Mouse (Mus musculus): Measurements from ENCODE around the gene Hexa. TPM values are rescaled to one million over a fixed set of nuclear protein-coding genes. Genes with fewer than 3 reads are reported as not detected.

Hexa gene
- 10 to 100 TPM; 21.2 to 22.4 TPM for total RNA-seq (2021)
- long read RNA-seq, experiment 1, transcript Hexa-201 (14 exons, 1,996 nt), result major isoform, 28 of 31 reads
- long read RNA-seq, experiment 1, partial matches to known transcripts, result 1 of 31 reads
- long read RNA-seq, experiment 1, other reads (novel, unspliced or antisense), result 2 of 31 reads
- long read RNA-seq, experiment 2, transcript Hexa-201 (14 exons, 1,996 nt), result major isoform, 36 of 39 reads
- long read RNA-seq, experiment 2, partial matches to known transcripts, result 3 of 39 reads
- long read RNA-seq, experiment 2, other reads (novel, unspliced or antisense), result 0 of 39 reads

DNA sequence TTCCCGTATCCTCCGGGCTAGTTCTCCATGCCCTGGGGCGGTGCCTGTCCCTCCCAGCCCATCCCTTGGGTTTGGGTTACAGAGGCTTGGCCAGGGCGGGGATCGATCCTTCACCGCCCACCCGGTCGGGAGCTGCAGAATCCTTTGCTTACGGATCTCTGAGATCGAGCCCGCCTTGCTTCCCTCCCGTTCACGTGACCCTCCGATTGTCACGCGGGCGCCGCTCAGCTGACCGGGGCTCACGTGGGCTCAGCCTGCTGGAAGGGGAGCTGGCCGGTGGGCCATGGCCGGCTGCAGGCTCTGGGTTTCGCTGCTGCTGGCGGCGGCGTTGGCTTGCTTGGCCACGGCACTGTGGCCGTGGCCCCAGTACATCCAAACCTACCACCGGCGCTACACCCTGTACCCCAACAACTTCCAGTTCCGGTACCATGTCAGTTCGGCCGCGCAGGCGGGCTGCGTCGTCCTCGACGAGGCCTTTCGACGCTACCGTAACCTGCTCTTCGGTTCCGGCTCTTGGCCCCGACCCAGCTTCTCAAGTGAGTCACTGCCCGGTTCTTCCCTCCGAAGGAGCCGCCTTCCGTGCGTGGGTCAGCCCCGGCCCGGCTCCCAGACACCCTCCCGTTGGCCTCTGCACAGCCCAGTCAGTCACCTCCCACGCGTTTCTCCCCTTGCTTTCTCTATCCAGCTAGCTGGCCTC, at the start of gene Hexa, which contains the start of gene Tmem202:
Hexa (plus strand) TSS at position 100 of the 697 bp plus-strand sequence.
Tmem202 (minus strand) TSS at position 407 of the 697 bp plus-strand sequence.
- intact Hi-C loops (cut with DNase I; ENCODE audit: low total_unique reads), result no loop called here
- peak; percentile 83 for DNase-seq

DNA sequence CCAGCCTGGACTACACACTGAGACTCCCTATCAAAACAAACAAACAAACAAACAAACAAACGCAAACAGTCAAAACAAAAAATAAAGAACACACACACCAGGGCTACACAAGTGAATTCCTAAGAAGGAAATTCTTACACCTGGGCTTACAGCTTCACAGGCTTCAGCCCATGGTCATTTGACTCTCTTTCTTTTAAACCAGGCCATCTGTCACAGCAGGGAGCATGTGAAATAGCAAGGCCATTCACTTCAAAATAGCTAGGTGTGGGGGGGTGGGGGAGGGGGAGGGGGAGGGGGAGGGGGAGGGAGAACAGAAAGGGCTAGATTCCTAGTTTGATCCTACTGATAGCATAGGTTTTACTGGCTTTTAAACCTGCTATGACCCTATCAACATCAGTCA, 31.2 kb upstream of the Hexa start:
- intact Hi-C loops (cut with DNase I; ENCODE audit: low total_unique reads), result no loop called here
- DNase-seq, result no peak

DNA sequence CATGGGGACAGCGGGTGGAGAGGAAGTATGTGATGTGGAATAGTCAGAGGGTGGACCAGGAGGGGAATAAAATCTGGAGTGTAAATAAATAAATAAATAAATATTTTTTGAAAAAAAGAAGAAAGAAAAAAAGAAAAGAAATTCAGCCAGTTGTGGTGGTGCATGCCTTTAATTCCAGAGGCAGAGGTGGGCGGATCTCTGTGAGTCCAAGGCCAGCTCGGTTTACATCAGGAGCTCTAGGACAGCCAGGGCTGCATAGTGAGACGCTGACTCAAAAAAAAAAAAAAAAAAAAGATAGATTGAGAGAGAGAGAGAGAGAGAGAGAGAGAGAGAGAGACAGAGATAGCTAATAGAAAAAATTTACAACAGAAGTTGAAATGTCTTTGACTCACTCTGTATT, 27.0 kb upstream of the Hexa start:
- no peak for DNase-seq
- intact Hi-C loops (cut with DNase I; ENCODE audit: low total_unique reads), result no loop called here

DNA sequence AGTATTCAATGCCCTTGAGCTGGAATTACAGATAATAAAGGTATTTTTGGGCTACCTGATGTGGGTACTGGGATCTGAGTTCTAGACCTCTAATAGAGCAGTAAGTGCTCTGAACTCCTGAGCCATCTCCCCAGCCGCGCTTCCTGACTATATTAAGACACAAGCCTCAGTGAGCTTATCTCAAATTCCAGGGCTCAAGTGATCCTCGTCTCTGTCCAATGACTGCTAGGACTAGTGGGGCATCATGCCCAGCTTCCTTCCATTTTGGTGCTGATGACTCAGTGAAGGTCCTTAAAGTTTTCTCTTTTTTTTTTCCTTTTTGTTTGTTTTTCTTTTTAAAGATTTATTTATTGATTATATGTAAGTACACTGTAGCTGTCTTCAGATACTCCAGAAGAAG, 24.3 kb upstream of the Hexa start:
- intact Hi-C loops (cut with DNase I; ENCODE audit: low total_unique reads), result no loop called here
- no peak for DNase-seq

DNA sequence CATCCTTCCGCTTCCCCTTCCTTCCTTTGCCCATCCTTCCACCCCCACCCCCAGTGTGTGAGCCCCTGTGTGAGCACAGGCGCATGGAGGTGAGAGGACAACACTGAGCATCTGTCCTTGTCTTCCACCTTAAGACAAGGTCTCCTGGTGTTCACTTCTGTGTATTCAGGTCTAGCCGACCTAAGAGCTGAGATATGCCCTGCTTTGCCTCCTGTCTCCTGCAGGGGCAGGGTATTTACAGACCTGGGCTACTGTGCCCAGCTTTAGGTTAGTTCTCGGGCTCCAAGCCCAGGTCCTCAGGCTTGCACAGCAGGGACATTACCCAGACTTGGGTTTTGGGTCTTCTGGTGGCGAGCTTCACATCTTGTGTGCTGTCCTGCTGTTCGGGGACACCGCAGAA, 22.2 kb upstream of the Hexa start:
- DNase-seq, result no peak
- intact Hi-C loops (cut with DNase I; ENCODE audit: low total_unique reads), result no loop called here

DNA sequence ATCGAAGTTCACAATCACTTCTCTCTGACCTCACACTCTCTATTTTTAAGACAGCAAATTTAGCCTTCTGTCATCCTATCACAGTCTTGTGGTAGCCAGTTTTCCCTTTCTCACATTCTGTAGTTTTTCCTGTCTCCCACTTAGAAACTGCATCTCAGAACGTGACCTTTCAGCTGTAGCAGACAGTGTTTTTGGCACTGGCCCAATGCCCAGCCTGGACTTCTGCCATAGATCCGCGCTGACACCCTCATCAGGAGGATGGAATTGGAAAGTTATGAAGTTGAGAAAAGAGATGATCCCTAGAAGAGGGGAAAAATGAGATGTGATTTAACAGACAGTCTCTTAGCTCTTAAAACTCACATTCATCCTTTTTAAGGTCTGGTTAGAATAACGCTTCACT, 20.4 kb upstream of the Hexa start:
- intact Hi-C loops (cut with DNase I; ENCODE audit: low total_unique reads), result no loop called here
- peak; percentile 20 for DNase-seq

DNA sequence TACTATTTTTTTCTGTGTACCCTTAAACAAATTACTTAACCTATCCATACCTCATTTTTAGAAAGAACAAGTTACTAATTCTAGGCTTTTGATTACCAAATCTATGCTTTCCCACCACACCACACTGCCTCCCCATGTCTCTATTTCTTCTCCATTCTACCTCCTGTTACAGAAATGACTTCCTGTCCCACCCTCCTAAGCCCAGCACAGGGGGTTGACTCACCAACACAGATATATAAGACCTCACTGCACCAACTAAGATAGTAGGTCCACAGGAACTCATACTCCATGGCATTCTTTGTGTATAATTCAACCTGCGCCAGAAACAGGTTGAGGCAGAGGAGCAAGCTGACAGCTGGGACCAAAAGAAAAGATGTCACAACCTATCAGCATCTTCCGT, 19.9 kb upstream of the Hexa start:
- DNase-seq, result no peak
- intact Hi-C loops (cut with DNase I; ENCODE audit: low total_unique reads), result no loop called here

DNA sequence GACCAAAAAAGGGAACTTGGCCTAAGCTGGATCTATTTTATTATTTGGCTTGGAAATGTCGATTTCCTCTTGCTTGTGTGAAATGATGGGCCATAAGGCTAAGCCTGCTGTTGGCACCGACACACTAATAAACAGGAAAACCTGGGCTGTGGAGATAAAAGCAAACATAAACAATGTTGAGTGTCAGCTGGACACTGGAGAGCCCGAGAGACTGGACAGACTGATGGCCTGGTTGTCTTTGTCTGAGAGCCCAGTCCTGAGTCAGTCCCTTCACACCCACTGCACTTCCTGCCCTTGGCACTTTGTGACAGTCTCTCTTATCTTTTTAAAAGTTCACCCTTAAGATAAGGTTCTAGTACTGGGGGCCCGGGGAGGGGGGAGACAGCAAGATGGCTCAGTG, 16.4 kb upstream of the Hexa start:
- no peak for DNase-seq
- intact Hi-C loops (cut with DNase I; ENCODE audit: low total_unique reads), result no loop called here

DNA sequence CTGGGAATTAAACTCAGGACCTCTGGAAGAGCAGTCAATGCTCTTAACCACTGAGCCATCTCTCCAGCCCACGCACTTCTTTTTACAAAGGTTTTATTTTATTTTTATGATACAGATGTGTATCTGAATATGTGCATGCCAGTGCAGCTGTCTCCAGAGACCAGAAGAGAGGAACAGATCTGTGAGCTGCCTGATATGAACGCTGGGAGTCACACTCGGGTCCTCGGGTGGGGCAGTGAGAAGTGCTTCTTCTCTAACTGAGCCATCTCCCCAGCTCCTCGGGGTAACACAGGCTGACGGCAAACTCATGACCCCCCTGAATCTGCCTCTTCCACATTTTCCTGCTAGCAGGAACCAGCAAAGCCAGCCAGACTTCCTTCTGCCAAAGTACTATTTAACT, 12.6 kb upstream of the Hexa start:
- intact Hi-C loops (cut with DNase I; ENCODE audit: low total_unique reads), result no loop called here
- no peak for DNase-seq

DNA sequence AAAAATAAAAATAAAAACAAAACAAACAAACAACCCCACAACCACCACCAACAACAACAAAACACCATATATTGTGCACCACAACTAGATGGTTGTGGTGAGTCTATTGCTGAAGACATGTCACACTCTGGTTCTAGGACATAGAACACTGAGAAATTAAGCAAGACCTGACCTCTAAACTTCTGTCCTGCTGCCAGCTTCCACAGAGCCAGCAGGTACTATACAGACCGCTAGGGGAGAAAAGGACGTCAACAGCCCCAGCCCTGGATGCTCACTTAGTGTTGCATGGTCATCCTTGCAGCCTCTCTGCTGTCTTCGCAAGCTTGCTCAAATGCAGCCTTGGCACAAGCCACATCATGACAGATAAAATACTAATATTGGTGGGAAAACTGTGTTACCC, 11.8 kb upstream of the Hexa start:
- intact Hi-C loops (cut with DNase I; ENCODE audit: low total_unique reads), result no loop called here
- no peak for DNase-seq

DNA sequence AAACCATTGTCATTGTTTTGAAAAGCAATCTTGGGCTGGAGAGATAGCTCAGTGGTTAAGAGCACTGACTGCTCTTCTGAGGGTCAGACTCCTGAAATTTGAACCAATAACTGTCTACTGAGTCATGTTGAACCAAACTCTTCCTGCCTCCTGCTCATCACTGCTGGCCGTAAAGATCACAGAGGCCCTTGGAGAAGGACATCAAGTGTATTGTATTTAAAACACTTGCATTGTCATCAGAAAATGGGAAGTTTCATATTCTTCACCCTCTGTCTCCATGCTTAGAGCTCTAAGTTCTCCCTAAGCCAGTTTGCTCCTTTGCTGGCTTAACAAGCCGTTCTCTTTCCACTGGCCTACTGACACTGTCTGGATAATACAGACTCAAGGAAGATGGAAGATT, 11.1 kb upstream of the Hexa start:
- intact Hi-C loops (cut with DNase I; ENCODE audit: low total_unique reads), result no loop called here

DNA sequence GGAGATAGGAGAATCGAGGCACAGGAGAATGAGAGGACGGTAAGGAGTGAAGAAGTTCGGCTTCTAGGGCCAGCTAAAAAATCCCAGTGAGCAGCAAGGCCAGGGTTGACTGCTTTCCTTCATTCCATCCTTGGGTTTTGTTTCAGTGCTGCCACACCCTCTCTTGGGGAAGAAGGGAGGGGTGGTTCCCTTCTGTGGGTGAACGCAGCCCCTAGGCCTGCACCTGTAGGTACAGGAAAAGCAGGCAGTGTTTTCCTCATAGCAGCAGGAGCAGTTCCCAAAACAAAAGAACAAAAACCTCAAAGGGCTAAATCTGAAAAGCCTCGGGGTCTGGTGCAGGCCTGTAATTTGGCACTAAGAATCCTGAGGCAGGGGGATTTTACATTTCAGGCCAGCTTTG, 7.7 kb upstream of the Hexa start:
- intact Hi-C loops (cut with DNase I; ENCODE audit: low total_unique reads), result no loop called here
- no peak for DNase-seq

More for the DNA sequence above, 11.1 kb upstream of the Hexa start:
- DNase-seq, result no peak

DNA sequence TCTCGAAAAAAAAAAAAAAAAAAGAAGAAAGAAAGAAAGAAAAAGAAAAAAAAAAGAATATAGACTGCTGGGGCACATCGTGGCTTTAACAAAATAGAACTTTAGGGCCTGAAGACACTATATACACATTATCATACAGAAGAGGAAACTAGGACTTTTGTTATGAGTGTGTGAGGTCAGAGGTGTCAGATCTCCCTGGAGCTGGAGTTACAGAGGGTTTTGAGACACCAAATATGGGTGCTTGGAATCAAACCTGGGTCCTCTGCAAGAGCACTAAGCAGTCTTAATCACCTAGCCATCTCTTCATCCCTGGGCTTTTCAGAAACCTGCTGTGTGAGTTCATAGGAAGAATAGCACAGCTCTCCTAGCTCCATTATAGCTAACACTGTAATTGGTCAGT, 5.9 kb upstream of the Hexa start:
- intact Hi-C loops (cut with DNase I; ENCODE audit: low total_unique reads), result no loop called here
- no peak for DNase-seq

DNA sequence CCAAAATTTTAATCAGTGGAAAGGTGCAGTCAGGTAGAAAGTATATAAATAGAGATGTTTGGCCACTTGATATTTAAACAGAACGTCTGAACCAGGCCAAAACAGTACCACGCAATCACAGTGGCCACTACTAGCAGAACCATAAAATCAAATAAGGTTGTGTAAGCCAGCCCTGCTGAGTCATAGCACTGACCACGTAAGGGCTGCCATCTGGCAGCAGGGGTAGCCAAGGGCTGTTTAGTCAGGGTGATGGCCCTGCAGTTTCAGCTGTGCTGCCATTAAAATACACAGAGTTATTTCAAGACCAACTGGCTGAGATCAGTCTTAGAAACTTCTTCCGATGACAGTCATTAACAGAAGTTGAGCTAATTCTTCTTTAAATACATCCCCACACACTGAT, 5.5 kb upstream of the Hexa start:
- intact Hi-C loops (cut with DNase I; ENCODE audit: low total_unique reads), result no loop called here
- peak; percentile 71 for DNase-seq

DNA sequence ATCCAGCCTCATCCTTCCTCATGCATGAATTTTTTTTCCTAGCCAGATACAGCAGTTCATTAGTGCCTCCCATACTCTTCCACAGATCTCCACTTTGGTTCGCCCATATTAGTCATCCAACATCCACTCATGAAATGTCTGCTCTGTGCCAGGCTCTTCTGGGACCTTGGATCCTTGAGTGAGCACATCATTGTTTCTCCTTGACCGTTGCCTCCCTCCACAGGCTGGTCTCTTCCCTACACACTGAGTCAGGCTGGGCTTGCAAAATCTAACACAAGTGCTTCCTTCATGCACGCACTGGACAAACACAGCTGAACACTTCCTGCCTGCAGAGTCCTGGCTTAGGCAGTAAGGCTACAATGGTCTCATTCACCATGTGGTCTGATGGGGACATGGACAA, 1.7 kb upstream of the Hexa start:
- intact Hi-C loops (cut with DNase I; ENCODE audit: low total_unique reads), result no loop called here
- peak; percentile 17 for DNase-seq

DNA sequence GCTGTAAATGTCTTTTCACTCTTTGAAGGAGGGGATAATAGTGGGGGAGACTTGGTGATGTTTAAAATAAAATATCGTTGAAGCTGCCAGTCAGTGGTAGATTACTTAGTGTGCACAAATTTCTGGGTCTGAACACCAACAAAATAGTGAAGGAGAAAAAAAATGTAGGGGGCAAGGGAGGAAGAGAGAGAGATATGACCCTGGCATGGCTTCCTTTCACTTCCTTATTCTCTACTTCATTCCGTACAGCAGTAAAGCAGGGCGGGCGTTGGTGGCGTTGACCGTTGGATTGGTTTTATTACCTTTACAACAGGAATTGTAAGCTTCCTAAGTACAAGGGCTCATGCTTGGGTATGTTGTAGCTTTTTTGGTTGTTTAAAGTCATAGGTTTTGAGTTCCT, 2.3 kb downstream of the Hexa start:
- DNase-seq, result no peak
- intact Hi-C loops (cut with DNase I; ENCODE audit: low total_unique reads), result no loop called here

DNA sequence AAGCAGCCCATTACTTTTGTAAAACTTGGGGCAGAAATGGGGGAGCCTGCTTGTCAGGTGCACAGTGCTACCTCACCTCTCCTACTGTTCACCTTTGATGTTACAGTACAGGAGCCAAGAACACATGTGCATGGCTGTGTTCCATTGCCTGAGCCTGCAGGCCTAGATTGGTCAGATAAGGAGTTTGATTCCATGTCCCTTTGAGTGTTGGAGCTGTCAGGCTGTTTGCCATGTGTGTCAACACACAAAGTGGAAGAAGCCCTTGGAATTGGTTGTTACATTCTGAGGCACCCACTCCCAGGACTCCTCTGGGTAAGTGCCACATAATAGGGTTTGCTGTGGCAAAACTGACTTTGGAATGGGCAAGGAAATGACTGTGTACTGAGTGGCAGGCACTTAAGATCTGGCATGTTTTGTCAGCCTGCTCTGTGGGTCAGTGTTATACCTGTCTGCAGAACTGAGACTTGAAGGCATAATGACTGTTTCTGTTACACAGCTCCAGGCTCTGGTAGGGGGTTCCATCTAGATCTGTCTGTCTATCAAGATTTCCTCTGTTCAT, 3.5 kb downstream of the Hexa start:
- DNase-seq, result no peak
- intact Hi-C loops (cut with DNase I; ENCODE audit: low total_unique reads), result no loop called here

DNA sequence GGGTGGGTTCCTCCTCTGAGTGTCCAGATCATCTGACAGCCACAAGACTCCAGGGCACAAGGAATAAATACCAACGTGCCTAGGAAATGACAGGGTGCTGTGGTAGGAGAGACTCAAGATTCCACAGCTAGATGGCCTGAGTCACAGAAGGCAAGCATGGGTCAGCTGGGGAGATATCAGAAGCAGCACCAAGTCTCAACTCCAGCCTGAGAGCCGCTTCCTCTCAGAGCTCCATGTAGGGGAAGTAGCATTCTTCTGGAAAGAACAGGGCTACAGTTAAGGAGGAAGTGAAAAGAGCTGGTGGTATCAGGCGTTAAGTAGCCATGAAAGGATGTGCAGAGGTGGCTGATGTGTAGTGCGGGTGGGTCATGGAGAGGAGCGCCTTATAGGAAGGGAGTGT, 5.4 kb downstream of the Hexa start:
- intact Hi-C loops (cut with DNase I; ENCODE audit: low total_unique reads), result no loop called here
- DNase-seq, result no peak

DNA sequence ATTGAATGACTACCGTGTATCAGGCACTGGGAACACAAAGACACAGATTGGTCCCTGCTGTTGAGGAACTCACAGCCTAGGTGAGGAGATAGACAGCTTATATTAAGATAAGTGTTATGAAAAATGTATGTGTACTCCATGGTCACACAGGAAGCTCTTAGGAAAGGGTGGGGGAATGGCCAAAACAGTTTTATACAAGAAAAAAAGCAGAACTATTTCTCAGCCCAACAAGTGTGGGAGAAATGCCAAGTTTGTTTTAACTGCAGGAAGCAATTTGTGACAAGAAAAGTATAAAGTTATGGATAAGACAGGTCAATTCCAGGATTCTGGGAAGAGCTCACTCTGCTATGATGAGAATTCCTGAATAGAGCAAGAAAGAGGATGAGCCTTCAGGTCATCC, 8.5 kb downstream of the Hexa start:
- intact Hi-C loops (cut with DNase I; ENCODE audit: low total_unique reads), result no loop called here

DNA sequence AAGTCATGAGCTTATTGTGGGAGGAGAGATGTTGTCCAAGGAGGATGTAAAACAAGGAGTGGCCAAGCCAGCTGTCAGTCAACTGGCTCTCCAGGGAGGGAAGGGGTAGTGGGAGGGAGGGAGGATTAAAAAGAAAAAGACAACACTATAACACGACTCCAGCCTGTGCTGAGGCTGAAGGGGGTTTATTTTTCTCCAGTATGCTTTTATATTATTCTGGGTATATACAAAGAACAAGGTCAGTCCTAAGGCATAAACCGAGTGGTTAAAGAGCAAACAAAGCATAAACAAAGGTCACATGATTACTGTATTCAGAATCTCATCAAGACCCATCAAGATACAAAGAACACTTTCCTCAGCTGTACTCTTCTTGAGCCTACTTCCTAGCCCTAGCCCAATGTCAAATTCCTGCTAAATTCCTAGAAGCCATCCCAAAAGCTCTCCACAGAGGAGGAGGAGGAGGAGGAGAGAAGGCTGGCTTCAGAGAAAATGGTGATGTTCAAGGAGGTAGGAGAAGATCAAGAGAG, 9.7 kb downstream of the Hexa start:
- intact Hi-C loops (cut with DNase I; ENCODE audit: low total_unique reads), result no loop called here
- no peak for DNase-seq

More for the DNA sequence above, 8.5 kb downstream of the Hexa start:
- DNase-seq, result no peak

DNA sequence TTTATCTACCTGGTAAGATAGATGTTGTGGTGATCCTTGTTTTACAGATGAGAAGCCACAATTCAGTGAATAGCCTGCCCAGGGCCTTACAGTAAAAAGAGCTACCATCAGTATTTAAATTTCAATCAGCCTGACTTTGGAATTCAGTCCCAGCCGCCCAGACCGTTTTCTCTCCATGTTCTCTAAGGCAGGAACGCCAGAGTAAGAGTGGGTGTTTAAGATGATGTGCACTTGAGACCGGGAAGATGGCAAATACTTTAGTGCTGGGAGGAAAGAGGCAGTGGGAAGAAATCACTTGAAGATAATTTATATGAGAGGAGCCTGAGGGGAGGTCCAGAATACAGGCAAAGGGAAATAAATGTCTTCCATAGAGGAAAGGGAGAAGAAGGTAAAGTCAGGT, 10.7 kb downstream of the Hexa start:
- DNase-seq, result no peak
- intact Hi-C loops (cut with DNase I; ENCODE audit: low total_unique reads), result no loop called here
